Mouse (Mus musculus): ENCODE results near the gene Lima1. TPM values are rescaled to one million over a fixed set of nuclear protein-coding genes. Genes with fewer than 3 reads are reported as not detected.
A peak's percentile ranks its signal among the peaks of the same experiment; 100 is the strongest.
"Not testable (repeated sequence)": the region's sequence is repeated elsewhere in the genome, so short reads cannot be mapped to it uniquely, and the experiment has no call there.

Gene Lima1
- polyA plus RNA-seq, 1 experiment from 2014 or later, result 10.6 TPM

- H3K4me3 ChIP-seq, result no peak overlapping the region
- H3K27ac ChIP-seq, result no peak overlapping the region
- no peaks in the 10 kb centered on the region for H3K9me3 ChIP-seq (replicated peaks)
- H3K27me3 ChIP-seq (replicated peaks), result no peaks in the 10 kb centered on the region
- H3K9ac ChIP-seq, result no peak overlapping the region
- H3K4me2 ChIP-seq, result no peak overlapping the region
- H3K4me1 ChIP-seq, result peaks cover 11% of the 10 kb centered on the region; the same call in 1 of the 2 replicates
- ATAC-seq, result no peak
- no peaks in the 10 kb centered on the region for H3K36me3 ChIP-seq
Observed at GRCm38 (mm10) chr15:99896621-99897020, 21.4 kb upstream of the Lima1 start.

GRCm38 (mm10) chr15:99891355-99891754, 16.1 kb upstream of the Lima1 start:
- H3K36me3 ChIP-seq, result no peaks in the 10 kb centered on the region
- no peak overlapping the region for H3K4me3 ChIP-seq
- 0 out of 2 replicates have a peak, but pooled peaks cover 2% of the 10 kb centered on the region for H3K4me1 ChIP-seq
- H3K9ac ChIP-seq, result no peak overlapping the region
- 0 out of 2 replicates have a peak overlapping the region, but pooled peaks have one; percentile 33 for H3K4me2 ChIP-seq
- no peak overlapping the region for H3K27ac ChIP-seq
- no peak for ATAC-seq
- no peaks in the 10 kb centered on the region for H3K9me3 ChIP-seq (replicated peaks)
- 49% methylated on average over 2 of the region's 3 CpGs for WGBS (ENCODE audit: insufficient replicate concordance)
- H3K27me3 ChIP-seq (replicated peaks), result 0 out of 2 replicates have a peak, but pooled peaks cover 4% of the 10 kb centered on the region

DNA sequence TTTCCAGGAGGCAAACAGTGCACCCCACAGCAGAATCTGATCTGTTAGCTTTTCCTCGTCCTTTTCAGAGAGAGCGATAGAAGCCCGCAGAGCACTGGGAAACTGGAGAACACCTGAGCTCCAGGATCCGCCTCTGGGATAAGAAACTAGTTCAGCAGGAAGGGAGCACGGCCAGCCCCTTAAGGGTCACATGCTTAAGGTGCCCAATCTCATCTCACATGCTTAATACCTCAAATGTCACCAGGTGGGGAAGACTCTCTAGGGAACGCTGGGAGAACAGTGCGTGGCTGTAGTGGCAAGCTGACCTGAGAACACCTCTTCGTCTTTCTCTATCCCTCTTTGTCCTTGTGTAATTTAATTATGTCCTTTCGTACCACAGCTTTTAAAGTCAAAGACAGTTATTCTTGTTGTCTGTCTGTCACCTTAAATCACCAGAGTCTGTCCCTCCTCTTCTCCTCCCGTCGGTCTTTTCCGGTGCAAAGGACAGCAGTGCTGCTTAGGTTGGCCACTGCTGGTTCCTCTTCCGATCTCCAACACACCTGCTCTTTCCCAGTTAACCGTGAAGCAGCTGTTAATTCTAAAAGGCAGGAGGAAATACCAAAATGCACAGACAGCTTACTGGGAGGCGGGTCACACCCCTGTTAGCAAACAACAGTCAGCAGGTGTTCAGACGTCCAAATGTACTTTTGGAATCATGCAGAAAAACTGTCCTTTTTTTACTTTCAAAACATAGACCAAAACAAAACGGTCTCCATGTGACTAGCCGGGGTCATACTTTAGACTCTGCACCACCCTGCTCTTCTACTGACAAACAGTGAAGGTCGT, 15.4 kb upstream of the Lima1 start:
- no peak for ATAC-seq
- no peak overlapping the region for H3K9ac ChIP-seq
- peak overlapping the region; percentile 15 for H3K27ac ChIP-seq
- 34% methylated on average over 19 of the region's 19 CpGs for WGBS (ENCODE audit: insufficient replicate concordance)
- H3K27me3 ChIP-seq (replicated peaks), result 0 out of 2 replicates have a peak, but pooled peaks cover 4% of the 10 kb centered on the region
- H3K4me2 ChIP-seq, result peak overlapping the region; percentile 33
- no peaks in the 10 kb centered on the region for H3K36me3 ChIP-seq
- H3K9me3 ChIP-seq (replicated peaks), result no peaks in the 10 kb centered on the region
- no peak overlapping the region for H3K4me3 ChIP-seq
- 0 out of 2 replicates have a peak, but pooled peaks cover 2% of the 10 kb centered on the region for H3K4me1 ChIP-seq

GRCm38 (mm10) chr15:99889275-99889874, 14.1 kb upstream of the Lima1 start:
- ATAC-seq, result no peak
- Histone ChIP-seq H3K4me2 (no peak overlapping the region), H3K4me1 (0 out of 2 replicates have a peak, but pooled peaks cover 2% of the 10 kb centered on the region), H3K36me3 (no peaks in the 10 kb centered on the region), H3K27ac (no peak overlapping the region), H3K9ac (no peak overlapping the region), H3K9me3 (replicated peaks) (no peaks in the 10 kb centered on the region), H3K4me3 (no peak overlapping the region), H3K27me3 (replicated peaks) (0 out of 2 replicates have a peak, but pooled peaks cover 4% of the 10 kb centered on the region)
- 55% methylated on average over 8 of the region's 8 CpGs for WGBS (ENCODE audit: insufficient replicate concordance)

- not testable (repeated sequence) for H3K27me3 ChIP-seq (replicated peaks); H3K27ac ChIP-seq; H3K4me1 ChIP-seq; H3K4me2 ChIP-seq; H3K9ac ChIP-seq; H3K36me3 ChIP-seq; H3K9me3 ChIP-seq (replicated peaks); ATAC-seq; H3K4me3 ChIP-seq
- WGBS (ENCODE audit: insufficient replicate concordance), result 81% methylated on average over 2 of the region's 2 CpGs
Observed at GRCm38 (mm10) chr15:99887130-99887529, 11.9 kb upstream of the Lima1 start.

- H3K9ac ChIP-seq, result no peak overlapping the region
- H3K4me2 ChIP-seq, result no peak overlapping the region
- no peak overlapping the region for H3K4me3 ChIP-seq
- no peaks in the 10 kb centered on the region for H3K36me3 ChIP-seq
- no peaks in the 10 kb centered on the region for H3K27me3 ChIP-seq (replicated peaks)
- no peaks in the 10 kb centered on the region for H3K9me3 ChIP-seq (replicated peaks)
- no peak overlapping the region for H3K27ac ChIP-seq
- WGBS (ENCODE audit: insufficient replicate concordance), result 72% methylated on average over 12 of the region's 12 CpGs
- no peaks in the 10 kb centered on the region for H3K4me1 ChIP-seq
- no peak for ATAC-seq
Observed at GRCm38 (mm10) chr15:99884038-99884437, 8.8 kb upstream of the Lima1 start.

GRCm38 (mm10) chr15:99878541-99878940, 3.3 kb upstream of the Lima1 start:
- peaks cover 19% of the 10 kb centered on the region for H3K4me1 ChIP-seq
- no peak for ATAC-seq
- no peak overlapping the region for H3K9ac ChIP-seq
- no peaks in the 10 kb centered on the region for H3K9me3 ChIP-seq (replicated peaks)
- H3K36me3 ChIP-seq, result no peaks in the 10 kb centered on the region
- no peak overlapping the region for H3K27ac ChIP-seq
- 72% methylated on average over 5 of the region's 5 CpGs for WGBS (ENCODE audit: insufficient replicate concordance)
- peaks cover 16% of the 10 kb centered on the region for H3K27me3 ChIP-seq (replicated peaks)
- no peak overlapping the region for H3K4me2 ChIP-seq
- H3K4me3 ChIP-seq, result no peak overlapping the region

DNA sequence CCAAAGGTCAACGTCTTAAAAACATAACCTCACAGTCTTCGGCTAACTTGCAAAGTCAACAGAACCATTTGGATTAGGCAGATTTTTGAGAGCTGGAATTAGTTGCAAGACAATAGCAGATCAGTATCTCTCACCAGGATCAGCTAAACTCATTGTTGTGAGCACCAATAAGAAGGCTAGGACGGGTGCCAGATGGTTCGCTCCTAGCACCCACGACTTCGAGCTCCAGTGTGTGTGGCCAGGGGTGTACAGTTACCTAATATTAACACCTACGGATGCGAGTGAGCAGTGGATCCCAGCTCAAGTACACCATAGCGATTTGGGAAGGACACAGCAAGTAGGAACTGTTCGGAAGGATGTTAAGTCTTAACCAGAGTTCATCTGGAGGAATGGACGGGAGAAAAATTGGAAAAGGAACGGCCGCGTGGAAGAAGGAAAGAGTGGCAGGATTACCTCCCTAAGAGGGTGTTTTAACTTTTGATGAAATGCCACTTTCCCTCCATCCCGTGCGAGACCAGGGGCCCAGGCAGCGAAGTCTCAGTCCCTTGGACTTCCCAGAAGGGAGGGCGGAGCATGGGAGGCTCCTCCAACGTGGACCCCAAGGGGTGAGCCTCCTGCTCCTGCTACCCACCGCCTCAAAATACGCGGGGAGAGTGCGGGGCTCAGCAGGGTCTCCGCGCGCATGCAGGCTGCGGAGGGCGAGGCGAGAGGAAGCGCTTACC, 483 bp downstream of the Lima1 start:
- peak overlapping the region; percentile 5; the same call in 1 of the 2 replicates for H3K9ac ChIP-seq
- peak overlapping the region; percentile 83 for H3K4me2 ChIP-seq
- peaks cover 19% of the 10 kb centered on the region for H3K4me1 ChIP-seq
- no peak overlapping the region for H3K27ac ChIP-seq
- no peaks in the 10 kb centered on the region for H3K9me3 ChIP-seq (replicated peaks)
- H3K36me3 ChIP-seq, result no peaks in the 10 kb centered on the region
- 6% methylated on average over 30 of the region's 30 CpGs for WGBS (ENCODE audit: insufficient replicate concordance)
- H3K4me3 ChIP-seq, result peak overlapping the region; percentile 63
- ATAC-seq, result peak; percentile 47
- peaks cover 20% of the 10 kb centered on the region for H3K27me3 ChIP-seq (replicated peaks)

- H3K4me2 ChIP-seq, result no peak overlapping the region
- 69% methylated on average over 3 of the region's 3 CpGs for WGBS (ENCODE audit: insufficient replicate concordance)
- peaks cover 22% of the 10 kb centered on the region for H3K27me3 ChIP-seq (replicated peaks)
- H3K9me3 ChIP-seq (replicated peaks), result no peaks in the 10 kb centered on the region
- H3K4me3 ChIP-seq, result no peak overlapping the region
- H3K9ac ChIP-seq, result no peak overlapping the region
- peaks cover 19% of the 10 kb centered on the region for H3K4me1 ChIP-seq
- no peaks in the 10 kb centered on the region for H3K36me3 ChIP-seq
- ATAC-seq, result no peak
- H3K27ac ChIP-seq, result no peak overlapping the region
Observed at GRCm38 (mm10) chr15:99872543-99872942, 2.7 kb downstream of the Lima1 start.

GRCm38 (mm10) chr15:99867654-99868053, 7.6 kb downstream of the Lima1 start:
- H3K4me1 ChIP-seq, result peaks cover 18% of the 10 kb centered on the region
- peaks cover 27% of the 10 kb centered on the region for H3K27me3 ChIP-seq (replicated peaks)
- H3K27ac ChIP-seq, result peak overlapping the region; percentile 20; the same call in 1 of the 2 replicates
- H3K36me3 ChIP-seq, result no peaks in the 10 kb centered on the region
- H3K4me2 ChIP-seq, result no peak overlapping the region
- no peak overlapping the region for H3K9ac ChIP-seq
- no peak for ATAC-seq
- H3K4me3 ChIP-seq, result no peak overlapping the region
- 44% methylated on average over 4 of the region's 4 CpGs for WGBS (ENCODE audit: insufficient replicate concordance)
- H3K9me3 ChIP-seq (replicated peaks), result no peaks in the 10 kb centered on the region

GRCm38 (mm10) chr15:99866450-99867221, 8.6 kb downstream of the Lima1 start:
- Histone ChIP-seq H3K4me1 (peaks cover 20% of the 10 kb centered on the region), H3K9me3 (replicated peaks) (no peaks in the 10 kb centered on the region), H3K27me3 (replicated peaks) (peaks cover 27% of the 10 kb centered on the region), H3K9ac (no peak overlapping the region), H3K4me2 (no peak overlapping the region), H3K36me3 (no peaks in the 10 kb centered on the region), H3K27ac (no peak overlapping the region), H3K4me3 (no peak overlapping the region)
- no peak for ATAC-seq
- WGBS (ENCODE audit: insufficient replicate concordance), result 24% methylated on average over 15 of the region's 15 CpGs

All from liver, embryonic 12.5 days (tissue).